Mouse (Mus musculus) neural tube, embryonic 15.5 days (tissue): ENCODE measurements around the gene Rasgef1b. TPM values are rescaled to one million over a fixed set of nuclear protein-coding genes. Genes with fewer than 3 reads are reported as not detected.
A peak's percentile ranks its signal among the peaks of the same experiment; 100 is the strongest.

ENCODE experiments used
- ATAC-seq: fragments of 200-750 bp; cut with Nextera tagmentation; 2 replicates; pipeline ENCODE4 v1.8.0; 2017; ENCODE audit warnings: mild to moderate bottlenecking, moderate TSS enrichment, moderate library complexity; ENCODE audit not compliant: low FRiP score
- H3K27ac ChIP-seq: fragments of 300-500 bp; sonication (generic); replicated peaks from 2 replicates; pipeline ENCODE4 v1.5.1; 2015; ENCODE audit warnings: mild to moderate bottlenecking, inconsistent platforms
- H3K27me3 ChIP-seq: fragments of 300-500 bp; sonication (generic); replicated peaks from 2 replicates; pipeline ENCODE4 v1.6.1; 2015; ENCODE audit warnings: inconsistent platforms
- H3K36me3 ChIP-seq: fragments of 300-500 bp; sonication (generic); 2 replicates; pipeline ENCODE4 v1.6.1; 2015; ENCODE audit warnings: inconsistent platforms
- H3K4me1 ChIP-seq: fragments of 300-500 bp; sonication (generic); 2 replicates; pipeline ENCODE4 v1.6.1; 2015; ENCODE audit warnings: inconsistent platforms
- H3K4me2 ChIP-seq: fragments of 300-500 bp; sonication (generic); 2 replicates; pipeline ENCODE4 v1.6.1; 2015; ENCODE audit warnings: inconsistent platforms, mild to moderate bottlenecking, moderate library complexity
- H3K4me3 ChIP-seq: fragments of 300-500 bp; sonication (generic); replicated peaks from 2 replicates; pipeline ENCODE4 v1.5.1; 2015; ENCODE audit warnings: mild to moderate bottlenecking, inconsistent platforms
- H3K9ac ChIP-seq: fragments of 300-500 bp; sonication (generic); replicated peaks from 2 replicates; pipeline ENCODE4 v1.6.1; 2015; ENCODE audit warnings: mild to moderate bottlenecking, inconsistent platforms
- H3K9me3 ChIP-seq: fragments of 300-500 bp; sonication (generic); replicated peaks from 2 replicates; pipeline ENCODE4 v1.6.1; 2016; ENCODE audit warnings: inconsistent platforms
- WGBS: fragments of 180-500 bp; shearing (Covaris S2); methylation state at CpG from one replicate; pipeline ENCODE4 v1.1.7; 2015; ENCODE audit warnings: mixed read lengths; 5-methylcytosine and 5-hydroxymethylcytosine counted together
- polyA plus RNA-seq: library from polyadenylated mRNA; unstranded; fragments of >200 nt; fragmentation: Nextera tagmentation; extraction: Ambion mirVana; gene quantifications from 2 replicates; pipeline ENCODE4 v1.2.1, GENCODE M21; 2015

Rasgef1b gene
- polyA plus RNA-seq, 1 experiment from 2014 or later: 53.9 TPM

DNA sequence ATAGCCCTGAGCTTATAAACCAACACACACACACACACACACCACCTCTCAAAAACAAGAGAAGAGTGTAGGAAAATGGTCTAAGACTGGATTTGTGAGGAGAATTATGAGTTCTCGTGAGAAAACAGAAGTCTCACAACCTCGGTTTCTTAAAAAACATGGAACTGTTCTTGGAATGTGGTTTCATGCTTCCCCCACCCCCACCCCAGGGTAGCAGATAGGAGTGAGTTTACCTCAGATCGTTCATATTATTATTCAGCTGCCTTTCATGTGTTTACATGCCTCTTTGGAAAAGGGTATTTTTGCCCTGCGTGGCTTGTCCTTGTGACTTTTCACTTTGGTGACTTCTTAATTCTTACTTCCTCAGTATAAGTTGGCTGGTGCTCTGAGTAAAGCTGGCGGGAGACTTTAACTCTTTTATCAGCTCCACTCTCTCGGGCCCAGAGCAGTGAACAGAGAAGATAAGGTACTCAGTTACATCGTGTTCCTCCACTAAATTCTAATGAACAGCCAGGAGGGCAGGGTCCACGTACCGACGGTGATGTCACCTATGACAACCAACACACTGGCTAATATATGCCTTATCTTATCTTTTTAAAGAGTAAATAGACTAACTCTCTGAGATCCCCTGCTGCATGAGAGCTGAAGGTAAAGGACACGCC lies 96.1 kb downstream of the Rasgef1b start:
- no peak overlapping the region for H3K9ac ChIP-seq
- H3K27me3 ChIP-seq: no peaks in the 10 kb centered on the region
- ATAC-seq: no peak
- H3K4me1 ChIP-seq: peaks cover 4% of the 10 kb centered on the region
- H3K9me3 ChIP-seq: no peaks in the 10 kb centered on the region
- no peaks in the 10 kb centered on the region for H3K36me3 ChIP-seq
- WGBS: 86% methylated on average over 11 of the region's 11 CpGs
- no peak overlapping the region for H3K4me2 ChIP-seq
- H3K4me3 ChIP-seq: no peak overlapping the region
- H3K27ac ChIP-seq: no peak overlapping the region

DNA sequence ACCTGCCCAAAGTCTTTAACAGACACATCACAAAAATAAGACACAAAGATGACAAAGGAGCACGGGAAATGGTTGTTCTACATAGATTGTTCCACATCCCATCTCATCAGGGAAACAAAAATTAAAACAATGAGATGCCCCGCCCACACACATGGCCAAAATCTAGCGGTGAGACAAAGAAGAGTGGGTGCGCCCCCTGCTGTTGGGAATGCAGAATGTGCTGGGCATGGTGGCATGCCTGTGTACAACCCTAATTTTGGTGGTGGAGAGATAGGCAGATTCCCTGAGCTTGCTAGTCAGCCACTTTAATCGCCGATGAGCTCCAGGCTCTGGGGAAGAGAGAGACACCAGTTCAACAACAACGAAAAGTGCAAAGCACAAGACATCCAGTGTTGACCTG lies 98.8 kb downstream of the Rasgef1b start:
- no peak for ATAC-seq
- 77% methylated on average over 7 of the region's 7 CpGs for WGBS
- no peaks in the 10 kb centered on the region for H3K36me3 ChIP-seq

DNA sequence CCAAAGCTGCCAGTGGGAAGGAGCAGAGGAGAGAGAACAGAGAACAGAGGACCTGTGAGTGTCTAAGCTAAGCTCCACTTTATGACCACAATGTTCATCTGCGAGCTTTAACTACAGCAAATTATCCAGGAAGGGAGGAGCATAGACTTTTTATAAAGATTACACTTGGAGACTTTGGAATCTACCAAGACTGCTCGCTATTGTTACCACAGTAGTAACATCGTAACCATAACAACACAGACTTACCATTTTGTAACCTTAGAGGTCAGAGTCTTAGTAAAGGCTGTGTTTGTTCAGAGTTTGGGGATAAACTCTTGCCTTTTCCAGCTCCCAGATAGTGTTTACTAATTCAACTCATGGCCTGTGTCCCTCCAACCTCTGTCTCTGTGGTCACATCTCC lies 103.3 kb downstream of the Rasgef1b start:
- H3K9me3 ChIP-seq: no peaks in the 10 kb centered on the region
- H3K9ac ChIP-seq: no peak overlapping the region
- peaks cover 7% of the 10 kb centered on the region for H3K4me1 ChIP-seq
- no peaks in the 10 kb centered on the region for H3K36me3 ChIP-seq
- H3K4me2 ChIP-seq: no peak overlapping the region
- no peaks in the 10 kb centered on the region for H3K27me3 ChIP-seq
- ATAC-seq: no peak
- 32% methylated on average over 3 of the region's 3 CpGs for WGBS
- H3K27ac ChIP-seq: no peak overlapping the region
- H3K4me3 ChIP-seq: no peak overlapping the region

More for the DNA sequence above, 98.8 kb downstream of the Rasgef1b start:
- H3K4me2 ChIP-seq: no peak overlapping the region
- H3K27me3 ChIP-seq: no peaks in the 10 kb centered on the region
- no peak overlapping the region for H3K4me3 ChIP-seq
- H3K27ac ChIP-seq: no peak overlapping the region
- no peaks in the 10 kb centered on the region for H3K9me3 ChIP-seq
- no peak overlapping the region for H3K9ac ChIP-seq
- peaks cover 7% of the 10 kb centered on the region for H3K4me1 ChIP-seq

DNA sequence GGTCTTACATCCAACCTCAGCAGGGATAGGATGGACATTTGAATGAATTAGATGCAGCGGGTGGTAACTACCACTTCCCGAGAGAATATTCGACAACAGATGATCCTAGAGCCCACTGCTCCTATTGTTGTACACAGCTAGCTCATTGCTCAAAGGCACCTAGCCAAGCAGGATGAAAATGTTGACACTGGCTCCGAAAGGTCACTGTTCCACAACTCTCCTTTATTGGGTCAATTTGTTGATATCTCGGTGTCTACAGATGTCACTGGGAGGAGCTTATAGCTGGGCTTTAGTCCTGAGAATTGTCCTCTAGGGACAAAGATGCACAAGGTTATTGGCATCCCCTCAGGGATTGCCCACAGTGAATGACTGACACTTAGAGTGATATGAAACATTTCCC lies 108.1 kb downstream of the Rasgef1b start:
- Histone ChIP-seq H3K4me1 (no peaks in the 10 kb centered on the region), H3K9me3 (no peaks in the 10 kb centered on the region), H3K4me3 (no peak overlapping the region), H3K27ac (no peak overlapping the region), H3K36me3 (no peaks in the 10 kb centered on the region), H3K27me3 (no peaks in the 10 kb centered on the region), H3K9ac (no peak overlapping the region), H3K4me2 (no peak overlapping the region)
- 87% methylated on average over 5 of the region's 5 CpGs for WGBS
- ATAC-seq: no peak

DNA sequence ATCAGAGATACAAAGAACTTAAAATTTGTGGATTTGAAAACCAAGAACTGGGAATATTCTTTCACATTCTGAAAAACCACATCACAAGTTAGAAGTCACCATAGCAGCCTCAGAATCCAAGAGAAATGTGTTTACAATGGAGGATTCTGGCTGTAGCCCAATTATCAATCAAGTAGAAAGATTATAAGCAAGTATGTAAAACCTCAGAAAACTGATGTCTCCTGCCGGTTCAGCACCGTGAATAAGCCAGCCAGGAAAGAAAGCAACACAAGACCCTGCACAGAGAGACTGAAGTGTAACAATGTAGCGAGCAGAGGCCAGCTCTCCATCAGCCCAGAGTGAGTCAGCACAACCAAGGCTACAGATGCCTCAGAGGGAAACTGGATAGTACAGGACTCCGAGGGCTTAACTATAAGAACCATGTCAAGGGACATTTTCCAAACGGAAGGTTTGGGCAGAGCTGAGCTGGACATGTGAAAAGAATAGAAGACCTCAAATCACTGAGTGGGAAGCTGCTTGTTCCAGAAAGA lies 111.5 kb downstream of the Rasgef1b start:
- whole genome bisulfite sequencing: 39% methylated on average over 5 of the region's 5 CpGs
- ATAC-seq: no peak

DNA sequence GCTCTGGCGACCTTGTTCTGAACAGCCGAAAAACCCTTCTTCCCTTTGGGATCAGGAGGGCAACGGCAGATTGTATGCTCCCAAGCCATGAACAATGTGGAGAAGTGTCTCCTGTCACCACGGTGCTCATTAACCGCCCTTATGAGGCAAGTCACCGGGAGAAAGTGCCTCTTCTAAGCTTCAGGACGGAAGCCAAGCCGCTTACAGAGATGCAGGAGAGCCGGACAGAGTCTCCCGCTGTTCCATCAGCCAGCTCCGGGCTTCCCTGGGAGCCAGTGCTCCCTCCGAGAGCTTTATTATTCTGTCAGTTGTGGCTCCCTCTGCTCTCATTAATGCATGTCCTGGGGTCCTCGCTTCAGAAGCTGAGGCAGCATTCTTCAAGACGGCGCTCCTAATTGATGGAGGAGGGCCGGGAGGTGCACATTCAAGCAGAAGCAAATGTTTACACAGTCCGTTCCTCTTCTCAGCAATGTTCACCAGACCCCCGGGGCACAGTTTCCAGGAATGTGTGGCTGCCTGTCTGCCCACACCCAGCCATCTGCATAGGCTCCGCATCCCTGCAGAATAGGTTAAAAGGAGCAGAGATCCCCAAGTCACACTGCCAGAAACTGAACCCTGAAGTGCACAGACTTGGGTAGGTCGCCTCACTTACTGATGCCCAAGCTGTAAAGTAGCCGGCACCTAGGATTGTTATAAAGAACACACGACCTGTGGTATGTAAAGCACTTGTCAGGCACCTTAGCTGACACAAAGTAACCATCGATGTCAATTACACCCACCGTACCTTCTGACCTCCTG lies 115.3 kb downstream of the Rasgef1b start:
- no peaks in the 10 kb centered on the region for H3K36me3 ChIP-seq
- peak overlapping the region; percentile 55 for H3K4me2 ChIP-seq
- peak; percentile 72 for ATAC-seq
- H3K9ac ChIP-seq: peak overlapping the region; percentile 32; the same call in 1 of the 2 replicates
- no peaks in the 10 kb centered on the region for H3K9me3 ChIP-seq
- no peaks in the 10 kb centered on the region for H3K27me3 ChIP-seq
- peaks cover 18% of the 10 kb centered on the region for H3K4me1 ChIP-seq
- peak overlapping the region; percentile 23 for H3K4me3 ChIP-seq
- WGBS: 3% methylated on average over 24 of the region's 24 CpGs
- peak overlapping the region; percentile 72 for H3K27ac ChIP-seq

More for the DNA sequence above, 111.5 kb downstream of the Rasgef1b start:
- no peak overlapping the region for H3K27ac ChIP-seq
- no peak overlapping the region for H3K4me3 ChIP-seq
- no peak overlapping the region for H3K9ac ChIP-seq
- no peaks in the 10 kb centered on the region for H3K36me3 ChIP-seq
- H3K4me1 ChIP-seq: peaks cover 18% of the 10 kb centered on the region
- H3K9me3 ChIP-seq: no peaks in the 10 kb centered on the region
- H3K4me2 ChIP-seq: no peak overlapping the region
- H3K27me3 ChIP-seq: no peaks in the 10 kb centered on the region

DNA sequence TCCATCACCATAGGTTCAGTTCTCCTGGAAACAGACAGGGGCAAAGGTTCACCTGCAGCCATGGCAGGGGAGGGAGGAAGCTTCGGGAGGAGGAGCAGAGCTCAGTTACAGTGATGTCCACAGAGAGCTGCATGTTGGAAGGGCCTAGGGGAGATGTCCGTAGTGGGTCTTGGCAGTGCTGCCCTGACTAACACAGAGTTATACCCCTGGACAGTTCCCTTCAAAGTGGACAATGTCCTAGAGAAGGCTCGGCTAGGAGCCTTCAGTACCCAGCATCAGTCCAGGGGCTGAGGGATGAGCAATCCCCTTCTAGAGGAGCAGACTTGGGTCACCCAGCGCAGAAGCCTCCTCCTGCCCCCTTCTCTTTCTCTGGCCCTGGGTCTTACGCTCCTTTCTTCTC lies 121.3 kb downstream of the Rasgef1b start:
- Histone ChIP-seq H3K4me2 (no peak overlapping the region), H3K4me1 (peaks cover 28% of the 10 kb centered on the region), H3K36me3 (no peaks in the 10 kb centered on the region), H3K9me3 (no peaks in the 10 kb centered on the region), H3K4me3 (no peak overlapping the region), H3K9ac (no peak overlapping the region), H3K27ac (no peak overlapping the region), H3K27me3 (no peaks in the 10 kb centered on the region)
- no peak for ATAC-seq
- WGBS: 79% methylated on average over 5 of the region's 5 CpGs

DNA sequence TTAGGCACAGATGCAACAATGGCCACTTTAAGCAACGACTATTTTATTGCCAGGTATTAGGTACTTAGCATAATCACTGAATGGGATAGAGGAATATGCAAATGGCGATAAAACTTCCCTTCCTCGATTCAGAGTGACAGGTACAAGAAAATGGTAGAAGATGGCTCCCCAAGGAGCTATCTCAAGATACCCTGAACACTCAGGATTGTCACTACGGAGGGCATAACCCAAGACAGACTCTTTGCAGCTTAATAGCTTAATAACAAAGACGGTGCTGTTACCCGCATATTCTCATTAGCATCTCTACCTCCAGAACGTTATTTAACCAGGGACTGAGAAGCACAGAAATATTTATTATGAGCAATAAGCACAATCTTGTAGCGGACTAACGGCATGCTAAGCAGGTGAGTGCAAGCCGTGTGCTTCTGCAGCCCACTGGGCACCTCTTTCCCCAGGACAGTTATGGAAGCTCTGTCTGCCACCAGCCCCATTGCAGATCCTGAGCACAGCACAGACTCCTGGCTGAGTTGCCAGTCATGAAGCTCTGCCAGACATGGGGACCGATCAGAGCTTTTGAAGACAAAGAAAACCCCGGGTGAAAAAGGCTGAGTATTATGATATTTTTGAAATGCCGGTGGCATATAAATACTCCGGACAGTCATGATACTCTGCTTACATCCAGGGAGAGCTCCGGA lies 122.6 kb downstream of the Rasgef1b start:
- Histone ChIP-seq H3K9ac (no peak overlapping the region), H3K9me3 (no peaks in the 10 kb centered on the region), H3K4me3 (no peak overlapping the region), H3K4me1 (peaks cover 28% of the 10 kb centered on the region), H3K36me3 (no peaks in the 10 kb centered on the region), H3K27ac (no peak overlapping the region), H3K4me2 (no peak overlapping the region), H3K27me3 (no peaks in the 10 kb centered on the region)
- ATAC-seq: 0 out of 2 replicates have a peak, but pooled peaks have one; percentile 16
- WGBS: 60% methylated on average over 15 of the region's 15 CpGs

DNA sequence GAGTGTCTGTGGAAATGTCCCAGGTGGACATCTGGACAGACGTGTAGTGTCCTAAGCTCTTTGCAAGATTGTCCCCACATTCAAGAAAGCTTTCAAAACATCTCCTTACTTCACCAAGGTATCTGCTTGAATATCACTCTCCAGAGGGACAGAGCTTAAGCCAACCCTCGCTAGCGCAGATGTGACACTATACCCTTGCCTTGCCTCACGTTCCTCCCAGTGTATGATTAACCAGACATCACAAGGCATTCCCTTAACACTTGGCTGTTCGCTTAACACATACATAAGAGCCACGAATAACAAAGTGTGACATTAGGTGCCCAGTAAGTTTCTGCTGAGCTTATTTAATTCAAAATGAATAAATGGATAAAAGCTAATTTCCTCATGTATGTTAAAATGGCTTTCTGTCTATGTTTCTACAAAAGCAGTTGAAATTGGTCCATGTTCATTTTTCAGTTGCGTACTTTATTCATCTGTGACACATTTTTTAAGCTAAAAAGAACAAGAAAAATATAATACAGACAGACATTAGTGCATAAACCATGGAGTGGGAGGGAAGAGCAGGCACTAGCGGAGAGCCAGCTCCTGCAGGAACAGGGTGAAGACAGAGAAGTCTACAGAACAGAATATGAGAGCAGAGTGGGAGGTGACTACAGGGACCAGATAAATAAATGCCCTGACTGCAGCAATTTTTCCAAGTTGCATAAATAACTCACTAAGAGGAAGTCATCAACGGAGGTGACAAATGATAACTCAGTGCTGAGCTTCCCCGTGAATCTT lies 126.4 kb downstream of the Rasgef1b start:
- ATAC-seq: no peak
- no peak overlapping the region for H3K9ac ChIP-seq
- H3K4me3 ChIP-seq: no peak overlapping the region
- no peak overlapping the region for H3K4me2 ChIP-seq
- WGBS: 71% methylated on average over 10 of the region's 10 CpGs
- H3K27ac ChIP-seq: no peak overlapping the region
- H3K4me1 ChIP-seq: peaks cover 48% of the 10 kb centered on the region
- H3K27me3 ChIP-seq: no peaks in the 10 kb centered on the region
- H3K36me3 ChIP-seq: no peaks in the 10 kb centered on the region
- no peaks in the 10 kb centered on the region for H3K9me3 ChIP-seq

DNA sequence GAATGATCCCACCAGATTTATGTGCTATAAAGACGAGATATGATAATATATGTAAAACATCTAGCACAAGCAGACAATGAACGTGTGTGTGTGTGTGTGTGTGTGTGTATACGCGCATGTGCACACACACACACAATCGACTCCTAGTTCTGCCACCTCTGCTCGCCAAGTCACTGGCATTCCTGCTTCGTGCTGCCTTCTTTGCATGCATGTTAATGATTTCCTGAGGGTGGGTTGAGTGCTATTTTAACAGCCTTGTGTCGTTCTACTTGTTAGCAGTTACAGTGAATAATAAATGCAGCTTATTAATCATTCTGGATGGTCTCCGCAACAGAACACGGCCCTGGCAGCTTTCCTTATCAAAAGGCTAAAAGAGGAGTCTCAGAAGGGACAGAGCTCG lies 129.5 kb downstream of the Rasgef1b start:
- H3K9me3 ChIP-seq: no peaks in the 10 kb centered on the region
- H3K36me3 ChIP-seq: no peaks in the 10 kb centered on the region
- H3K4me3 ChIP-seq: no peak overlapping the region
- no peak for ATAC-seq
- H3K9ac ChIP-seq: no peak overlapping the region
- H3K27ac ChIP-seq: 0 out of 2 replicates have a peak overlapping the region, but pooled peaks have one; percentile 28
- WGBS: 28% methylated on average over 11 of the region's 11 CpGs
- no peak overlapping the region for H3K4me2 ChIP-seq
- no peaks in the 10 kb centered on the region for H3K27me3 ChIP-seq
- H3K4me1 ChIP-seq: peaks cover 26% of the 10 kb centered on the region
